Mouse (Mus musculus) G1E (cell line): Measurements from ENCODE around the gene Plscr5.

ENCODE experiments used
- CTCF ChIP-seq: IDR thresholded peaks from 2 replicates; pipeline ENCODE4 v1.5.1; 2012; ENCODE audit warnings: low read depth, low read length, inconsistent platforms, mixed read lengths
- POLR2AphosphoS5 ChIP-seq: IDR thresholded peaks from 2 replicates; pipeline ENCODE4 v1.6.1; 2012; ENCODE audit warnings: low read depth, low read length, inconsistent platforms; ENCODE audit not compliant: insufficient replicate concordance
- TAL1 ChIP-seq: conservative IDR thresholded peaks from 2 replicates; pipeline ENCODE4 v1.6.1; 2012; ENCODE audit warnings: low read depth, low read length, inconsistent platforms, mixed read lengths

DNA sequence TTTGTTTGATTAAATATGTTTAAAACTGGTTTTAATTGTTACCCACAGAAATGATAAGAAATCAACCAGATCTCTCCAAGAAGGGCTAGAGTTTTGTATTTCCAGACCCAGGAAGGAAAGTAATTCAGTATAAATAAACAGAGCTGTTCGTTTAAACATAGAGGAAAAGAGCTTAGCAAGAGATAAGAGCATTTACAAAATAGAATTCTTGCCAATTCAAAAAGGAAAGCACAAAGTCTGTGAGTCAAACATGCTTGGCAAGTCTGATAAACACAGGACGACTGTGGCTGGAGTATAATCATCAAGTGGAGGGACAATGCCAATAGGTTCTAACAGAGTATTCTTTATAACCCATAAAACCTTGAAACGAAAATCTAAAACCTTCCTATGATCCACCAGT, 18.3 kb downstream of the Plscr5 start:
- TF ChIP-seq CTCF (no peak), TAL1 (no peak), POLR2AphosphoS5 (no peak)
